Mouse (Mus musculus) testis, adult 2 months (tissue): ENCODE data around the gene Gm10490.

Experiments used
- CTCF ChIP-seq: fragments of 200-500 bp; IDR thresholded peaks from 2 replicates; pipeline ENCODE4 v1.5.1; 2012; ENCODE audit warnings: low read depth, mild to moderate bottlenecking, inconsistent platforms, low read length, moderate library complexity; ENCODE audit not compliant: control insufficient read depth, insufficient read depth, insufficient replicate concordance
- POLR2A ChIP-seq: fragments of 200-500 bp; IDR thresholded peaks from 2 replicates; pipeline ENCODE4 v1.6.1; 2012; ENCODE audit warnings: low read depth, mild to moderate bottlenecking, inconsistent platforms, low read length, moderate library complexity; ENCODE audit not compliant: control insufficient read depth

- no peak for TF ChIP-seq CTCF
- no peak for TF ChIP-seq POLR2A
Observed at GRCm38 (mm10) chrX:7922032-7922431, 12.7 kb downstream of the Gm10490 start.
